Mouse (Mus musculus) liver, embryonic 14.5 days (tissue): ENCODE measurements around the gene 4931429L15Rik. TPM values are rescaled to one million over a fixed set of nuclear protein-coding genes. Genes with fewer than 3 reads are reported as not detected.

ENCODE experiments used
- ATAC-seq: fragments of 200-750 bp; cut with Nextera tagmentation; 2 replicates; pipeline ENCODE4 v1.8.0; 2017; ENCODE audit warnings: moderate number of reproducible peaks, mild to moderate bottlenecking, moderate library complexity; ENCODE audit not compliant: insufficient read depth
- DNase-seq, 3 experiments: peaks; one replicate each; pipeline ENCODE4 v3.0.0-alpha.2; 2012 to 2013; ENCODE audit warnings: low read depth in 3 of 3, low spot score in 3 of 3
- H3K27ac ChIP-seq: fragments of 300-500 bp; sonication (generic); 2 replicates; pipeline ENCODE4 v1.5.1; 2014; ENCODE audit warnings: moderate library complexity, mild to moderate bottlenecking, control low read depth, inconsistent platforms
- H3K27me3 ChIP-seq: fragments of 300-500 bp; sonication (generic); 2 replicates; pipeline ENCODE4 v1.6.1; 2014; ENCODE audit warnings: mild to moderate bottlenecking, low read length, moderate library complexity; ENCODE audit not compliant: control insufficient read depth, insufficient read depth
- H3K36me3 ChIP-seq: fragments of 300-500 bp; sonication (generic); replicated peaks from 2 replicates; pipeline ENCODE4 v1.6.1; 2014; ENCODE audit warnings: low read depth; ENCODE audit not compliant: control insufficient read depth, insufficient read depth
- H3K4me1 ChIP-seq, 2 experiments: fragments of 200-500 bp in 1 of 2; fragments of 300-500 bp in 1 of 2; sonication (generic) in 1 of 2; replicated peaks; 2 replicates each; pipeline ENCODE4 v1.6.1; 2012 to 2014; ENCODE audit warnings: antibody characterized with exemption in 1 of 2, inconsistent platforms in 1 of 2, low read length in 1 of 2; ENCODE audit not compliant: control insufficient read depth in 2 of 2, insufficient read depth in 2 of 2
- H3K4me2 ChIP-seq: fragments of 300-500 bp; sonication (generic); 2 replicates; pipeline ENCODE4 v1.6.1; 2014; ENCODE audit warnings: low read depth, mild to moderate bottlenecking, control low read depth, moderate library complexity
- H3K4me3 ChIP-seq, 2 experiments: fragments of 200-500 bp in 1 of 2; fragments of 300-500 bp in 1 of 2; sonication (generic) in 1 of 2; 2 replicates each; pipeline ENCODE4 v1.5.1; 2012 to 2014; ENCODE audit warnings: low read depth in 2 of 2, low read length in 2 of 2, mild to moderate bottlenecking in 2 of 2, control low read depth in 1 of 2, inconsistent platforms in 1 of 2, moderate library complexity in 1 of 2; ENCODE audit not compliant: insufficient read depth in 1 of 2
- H3K9ac ChIP-seq: fragments of 300-500 bp; sonication (generic); replicated peaks from 2 replicates; pipeline ENCODE4 v1.6.1; 2014; ENCODE audit warnings: mild to moderate bottlenecking, control low read depth, moderate library complexity
- H3K9me3 ChIP-seq: fragments of 300-500 bp; sonication (generic); 2 replicates; pipeline ENCODE4 v1.6.1; 2016; ENCODE audit warnings: low read length, mixed read lengths; ENCODE audit not compliant: control insufficient read depth
- CTCF ChIP-seq: IDR thresholded peaks from 2 replicates; pipeline ENCODE4 v1.5.1; 2016; ENCODE audit warnings: antibody characterized with exemption, low read depth, control low read depth
- EP300 ChIP-seq: IDR thresholded peaks from 2 replicates; pipeline ENCODE4 v1.6.1; 2016; ENCODE audit warnings: antibody characterized with exemption, low read depth
- WGBS: fragments of 180-500 bp; shearing (Covaris S2); extraction: QIAGEN DNeasy Blood & Tissue Kit; methylation state at CpG from one replicate; pipeline ENCODE4 v1.1.7; 2014; ENCODE audit not compliant: insufficient replicate concordance; 5-methylcytosine and 5-hydroxymethylcytosine counted together
- polyA plus RNA-seq, 2 experiments: library from polyadenylated mRNA; depleted of rRNA in 1 of 2; stranded (reverse) in 1 of 2; unstranded in 1 of 2; fragments of >200 nt; fragmentation: Nextera tagmentation in 1 of 2; extraction: Ambion mirVana in 1 of 2; gene quantifications; 2 replicates each; pipeline versions ENCODE4 v1.2.1 to v1.2.3; 2012 to 2014

The 4931429L15Rik gene
- polyA plus RNA-seq, 2 experiments = not detected

DNA sequence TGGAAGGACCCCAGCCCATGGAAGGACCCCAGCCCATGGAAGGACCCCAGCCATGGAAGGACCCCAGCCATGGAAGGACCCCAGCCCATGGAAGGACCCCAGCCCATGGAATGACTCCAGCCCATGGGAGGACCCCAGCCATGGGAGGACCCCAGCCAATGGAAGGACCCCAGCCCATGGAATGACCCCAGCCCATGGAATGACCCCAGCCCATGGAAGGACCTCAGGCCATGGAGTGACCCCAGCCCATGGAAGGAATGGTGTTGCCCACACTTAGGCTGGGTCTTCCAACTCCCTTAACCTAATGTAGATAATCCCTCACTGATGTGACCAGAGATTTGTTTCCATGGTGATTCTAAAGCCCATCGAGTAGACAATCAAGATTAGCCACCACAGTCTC, 11.5 kb upstream of the 4931429L15Rik start:
- peaks cover 0 to 4% of the 10 kb centered on the region in 2 experiments; a peak in 1 of 4 replicates for H3K4me1 ChIP-seq
- peaks cover 6% of the 10 kb centered on the region for H3K27me3 ChIP-seq
- no peak overlapping the region for H3K4me2 ChIP-seq
- TF ChIP-seq CTCF (no peak), EP300 (no peak)
- H3K9ac ChIP-seq = no peak overlapping the region
- no peak overlapping the region for H3K4me3 ChIP-seq
- WGBS = 37% methylated on average over 1 of the region's 1 CpGs
- no peak for ATAC-seq
- DNase-seq = no peak
- H3K36me3 ChIP-seq = no peaks in the 10 kb centered on the region
- H3K27ac ChIP-seq = no peak overlapping the region
- no peaks in the 10 kb centered on the region for H3K9me3 ChIP-seq

DNA sequence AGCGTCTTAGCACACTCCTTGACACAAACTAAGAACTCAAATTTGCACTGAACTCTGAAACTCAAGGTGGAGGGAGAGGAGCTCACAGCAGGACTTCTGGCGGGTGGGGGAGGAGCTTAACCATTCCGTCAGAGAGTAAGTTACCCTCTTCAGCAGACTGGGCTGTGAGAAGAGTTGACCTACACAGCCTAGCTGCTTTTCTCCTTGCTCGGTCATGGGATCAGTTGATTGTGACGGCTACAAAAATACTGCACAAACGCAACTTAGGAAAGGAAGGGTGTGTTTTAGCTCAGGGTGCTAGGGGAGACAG, 10.8 kb upstream of the 4931429L15Rik start:
- no peak overlapping the region for H3K4me3 ChIP-seq
- DNase-seq (no peak), ATAC-seq (no peak)
- peaks cover 0 to 4% of the 10 kb centered on the region in 2 experiments; a peak in 1 of 4 replicates for H3K4me1 ChIP-seq
- peaks cover 6% of the 10 kb centered on the region for H3K27me3 ChIP-seq
- H3K36me3 ChIP-seq = no peaks in the 10 kb centered on the region
- no peaks in the 10 kb centered on the region for H3K9me3 ChIP-seq
- WGBS = 34% methylated on average over 6 of the region's 6 CpGs
- no peak overlapping the region for H3K4me2 ChIP-seq
- TF ChIP-seq EP300 (no peak), CTCF (no peak)
- H3K9ac ChIP-seq = no peak overlapping the region
- no peak overlapping the region for H3K27ac ChIP-seq

DNA sequence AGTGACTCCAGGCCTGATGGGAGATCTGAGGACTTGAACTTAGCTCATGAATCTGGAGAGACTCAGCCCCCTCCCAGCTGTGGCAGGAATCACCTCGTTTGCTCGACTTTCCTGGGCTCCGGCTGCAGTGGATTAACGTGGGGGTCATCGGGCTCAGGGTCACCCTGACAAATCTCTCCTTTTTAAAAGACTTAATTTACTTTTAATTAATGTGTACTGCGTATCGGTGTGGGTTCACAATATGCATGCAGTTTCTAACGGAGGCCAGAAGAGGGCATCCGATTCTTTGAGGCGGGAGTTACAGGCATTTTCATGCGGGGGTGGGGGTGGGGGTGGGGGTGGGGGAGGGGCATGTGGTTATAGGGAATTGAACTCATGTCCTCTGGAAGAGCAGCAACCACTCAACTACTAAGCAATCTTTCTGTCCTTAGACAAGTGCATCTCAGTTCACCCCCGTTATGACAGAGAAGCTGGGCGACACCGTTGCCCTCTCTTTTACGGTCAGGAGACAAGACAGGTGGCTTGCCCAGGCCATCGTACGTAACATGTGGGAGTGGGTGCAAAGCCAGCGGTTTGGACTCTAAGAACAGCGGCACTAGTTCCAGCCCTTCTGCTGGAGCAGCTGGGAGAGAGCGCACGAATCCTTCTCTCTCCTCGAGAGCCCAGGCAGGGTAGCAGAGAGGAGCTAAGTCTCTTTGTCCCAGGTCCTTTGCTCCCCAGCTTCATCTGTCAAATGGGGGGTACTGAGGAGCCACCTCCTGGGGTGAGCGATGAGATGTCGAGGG, 10.2 kb upstream of the 4931429L15Rik start:
- H3K4me3 ChIP-seq = no peak overlapping the region
- H3K9me3 ChIP-seq = no peaks in the 10 kb centered on the region
- ATAC-seq (no peak), DNase-seq (no peak)
- H3K4me1 ChIP-seq = peaks cover 0 to 4% of the 10 kb centered on the region in 2 experiments; a peak in 1 of 4 replicates
- TF ChIP-seq CTCF = no peak
- no peak for TF ChIP-seq EP300
- H3K4me2 ChIP-seq = no peak overlapping the region
- WGBS = 18% methylated on average over 24 of the region's 24 CpGs
- H3K27ac ChIP-seq = no peak overlapping the region
- H3K36me3 ChIP-seq = no peaks in the 10 kb centered on the region
- H3K9ac ChIP-seq = no peak overlapping the region
- peaks cover 6% of the 10 kb centered on the region for H3K27me3 ChIP-seq

DNA sequence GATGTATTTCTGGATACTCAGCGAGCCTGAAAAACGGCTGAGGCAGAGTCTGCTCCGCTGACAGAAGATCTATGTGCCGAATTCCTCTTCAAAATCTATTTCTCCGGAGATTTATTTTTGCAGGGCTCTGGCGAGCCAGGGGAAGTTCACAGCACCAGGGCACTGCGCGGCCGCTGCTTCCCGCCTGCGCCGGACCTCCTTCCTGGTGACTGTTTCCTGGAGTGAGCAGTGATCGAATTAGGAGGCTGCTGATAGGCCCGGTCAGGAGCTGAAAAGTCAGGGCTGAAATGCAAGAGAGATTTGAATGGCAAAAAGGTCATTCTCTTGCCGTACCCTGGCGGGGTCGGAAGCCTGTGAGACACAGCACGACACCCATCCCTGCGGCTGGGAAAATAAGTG, 9.5 kb upstream of the 4931429L15Rik start:
- no peak for ATAC-seq
- TF ChIP-seq EP300 (no peak), CTCF (no peak)
- H3K36me3 ChIP-seq = no peaks in the 10 kb centered on the region
- H3K27ac ChIP-seq = no peak overlapping the region
- peaks cover 6% of the 10 kb centered on the region for H3K27me3 ChIP-seq
- 2% methylated on average over 19 of the region's 19 CpGs for WGBS
- H3K9me3 ChIP-seq = no peaks in the 10 kb centered on the region
- peak overlapping the region; percentile 45 for H3K4me2 ChIP-seq
- DNase-seq = no peak
- H3K4me1 ChIP-seq = peaks cover 0 to 4% of the 10 kb centered on the region in 2 experiments; a peak in 1 of 4 replicates
- peak overlapping the region; percentile 11 to 45 for H3K4me3 ChIP-seq
- no peak overlapping the region for H3K9ac ChIP-seq

DNA sequence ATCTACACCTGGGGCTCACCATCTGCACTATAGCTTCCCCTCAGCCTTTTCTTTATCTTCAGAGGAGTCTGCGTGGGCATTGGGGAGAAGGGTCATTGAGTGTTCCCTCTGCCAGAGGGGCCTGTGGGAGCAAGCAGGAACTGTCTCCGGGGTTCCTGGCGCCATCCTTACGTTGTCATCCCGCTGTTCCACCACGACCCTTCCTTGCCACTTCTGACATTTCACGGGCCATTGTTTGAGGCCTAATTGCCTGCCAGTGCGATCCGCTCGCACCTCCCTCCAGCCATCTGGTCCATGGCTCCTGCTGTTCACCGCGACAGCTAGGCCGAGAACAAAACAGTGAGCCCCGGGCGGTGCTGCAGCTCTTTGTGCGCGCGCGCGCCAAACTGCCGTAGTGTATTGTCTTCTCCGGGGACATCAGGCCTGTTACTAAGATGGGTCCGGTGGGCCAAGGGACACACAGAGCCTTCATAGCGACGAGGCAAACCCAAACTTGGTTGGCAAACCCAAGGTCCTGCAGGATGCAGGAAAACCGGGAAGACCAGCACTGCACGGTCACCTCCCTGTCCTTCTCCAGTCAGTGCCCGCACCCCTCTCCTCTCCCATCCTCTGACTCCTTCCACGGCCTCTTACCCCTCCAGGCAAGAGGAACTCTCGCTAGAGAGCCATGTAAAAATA, 8.9 kb upstream of the 4931429L15Rik start:
- DNase-seq (no peak), ATAC-seq (no peak)
- WGBS = 10% methylated on average over 30 of the region's 30 CpGs
- peaks cover 6% of the 10 kb centered on the region for H3K27me3 ChIP-seq
- H3K9ac ChIP-seq = no peak overlapping the region
- no peak overlapping the region for H3K27ac ChIP-seq
- TF ChIP-seq EP300 = no peak
- no peak for TF ChIP-seq CTCF
- H3K4me1 ChIP-seq = peaks cover 0 to 4% of the 10 kb centered on the region in 2 experiments; a peak in 1 of 4 replicates
- H3K9me3 ChIP-seq = no peaks in the 10 kb centered on the region
- no peaks in the 10 kb centered on the region for H3K36me3 ChIP-seq
- peak overlapping the region; percentile 11 to 45 for H3K4me3 ChIP-seq
- peak overlapping the region; percentile 45 for H3K4me2 ChIP-seq
